Mouse (Mus musculus) liver, embryonic 14.5 days (tissue): ENCODE data around the gene Atm.

Experiments used
- CTCF ChIP-seq: IDR thresholded peaks from 2 replicates; pipeline ENCODE4 v1.5.1; 2016; ENCODE audit warnings: antibody characterized with exemption, low read depth, control low read depth
- EP300 ChIP-seq: IDR thresholded peaks from 2 replicates; pipeline ENCODE4 v1.6.1; 2016; ENCODE audit warnings: antibody characterized with exemption, low read depth

- TF ChIP-seq CTCF (no peak), EP300 (no peak)
Observed at GRCm38 (mm10) chr9:53535416-53536320, 872 bp downstream of the Atm start.
